Mouse (Mus musculus) ovary, postnatal 14 days (tissue): ENCODE measurements around the gene Gm21887.
"Not testable (repeated sequence)": the region's sequence is repeated elsewhere in the genome, so short reads cannot be mapped to it uniquely, and the experiment has no call there.

Experiments
- DNase-seq: peaks from one replicate; pipeline ENCODE4 v3.0.0; 2022; ENCODE audit warnings: low spot score

Gene Gm21887

DNA sequence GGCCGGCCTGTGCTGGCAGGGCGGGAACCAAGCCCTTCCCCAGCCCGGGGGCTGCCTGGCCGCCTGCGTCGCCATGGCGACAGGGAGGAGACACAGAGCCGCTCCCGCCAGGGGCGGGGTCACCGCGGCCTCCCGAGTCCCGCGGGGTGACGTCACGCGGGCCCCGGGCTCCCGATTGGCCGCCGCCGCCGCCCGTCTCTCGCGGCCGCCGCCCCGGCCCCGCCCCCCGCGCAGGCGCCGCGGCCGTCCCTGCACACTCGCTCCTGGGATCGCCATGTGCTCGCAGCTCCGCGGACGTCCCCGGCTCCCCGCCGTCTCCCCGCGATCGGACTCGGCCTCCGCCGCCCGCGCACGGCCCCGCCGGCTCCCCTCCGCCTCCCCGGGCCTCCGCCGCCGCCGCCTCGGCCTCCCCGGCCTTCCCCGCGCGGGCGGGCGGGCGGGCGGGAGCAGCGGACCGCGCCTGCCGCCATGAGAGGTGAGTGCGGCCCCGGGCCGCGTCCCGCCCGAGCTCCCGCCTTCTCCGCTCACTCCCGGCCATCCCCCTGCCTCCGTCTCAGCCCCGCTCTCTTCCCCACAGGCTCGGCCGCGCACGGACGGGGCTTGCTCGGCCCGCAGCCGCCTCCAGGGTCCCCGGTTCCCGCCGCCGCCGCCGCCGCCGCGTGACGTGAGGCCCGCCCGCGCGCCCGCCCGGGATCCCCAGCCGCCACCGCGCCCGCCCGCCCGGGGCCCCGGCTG lies at the start of gene Gm21887:
Gene Gm21887 (plus strand): TSS at position 644 of the 735 bp plus-strand sequence.
- peak; percentile 97 for DNase-seq

DNA sequence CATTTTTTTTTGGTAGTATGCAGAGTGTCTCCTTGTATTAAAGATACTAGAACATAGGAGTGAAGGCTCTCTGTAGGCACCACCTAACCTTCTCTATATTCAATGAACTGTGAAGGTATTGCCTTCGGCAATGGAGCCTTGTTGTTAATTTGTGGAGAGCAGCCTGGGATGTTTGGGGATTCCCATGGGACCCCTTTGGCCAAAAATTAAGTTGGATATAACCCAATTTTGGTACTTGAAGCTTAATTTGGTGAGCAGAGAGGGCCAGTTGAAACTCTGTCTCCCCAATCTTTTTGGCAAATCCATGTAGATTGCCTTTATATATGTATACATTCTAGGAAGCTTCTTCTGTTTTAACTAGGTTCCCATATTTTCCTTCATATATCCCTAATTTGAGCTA lies 40.1 kb upstream of the Gm21887 start:
- DNase-seq, result no peak

DNA sequence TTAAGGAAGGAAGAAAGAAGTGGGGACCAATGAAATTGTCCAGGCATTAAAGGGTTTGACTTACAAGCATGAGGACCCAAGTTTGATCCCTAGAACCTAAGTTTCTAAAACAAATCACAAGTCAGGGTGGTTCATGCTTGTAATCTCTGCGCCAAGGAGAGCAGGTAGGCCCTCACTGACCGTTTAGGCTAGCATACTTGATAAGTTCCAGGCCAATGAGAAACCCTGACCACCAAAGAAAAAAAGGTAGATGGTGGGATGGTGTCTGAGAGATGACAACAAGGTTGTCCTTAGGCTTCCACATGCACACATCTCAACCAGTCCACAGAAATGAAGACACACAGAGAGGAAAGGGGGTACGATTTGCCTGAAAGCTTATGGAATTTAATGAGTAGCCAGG lies 39.7 kb upstream of the Gm21887 start:
- DNase-seq, result not testable (repeated sequence)

DNA sequence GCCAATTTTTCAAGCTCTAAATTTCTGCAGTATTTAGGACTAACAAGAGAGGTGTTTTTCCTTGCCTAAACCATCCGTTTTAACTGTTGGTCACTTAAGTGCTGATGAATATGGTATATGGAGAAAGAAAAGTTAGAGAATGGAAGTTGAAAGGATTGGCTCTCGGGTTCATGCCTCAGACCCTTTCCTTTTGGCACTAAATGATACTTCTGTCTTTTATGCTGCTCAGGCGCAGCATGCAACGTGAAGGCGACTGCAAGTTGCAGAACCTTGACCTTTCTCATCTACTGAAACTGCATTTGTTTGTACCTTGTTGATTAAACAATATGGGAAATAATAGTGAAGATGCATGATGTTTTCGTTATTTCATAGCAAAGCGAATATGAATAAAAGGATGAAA lies 38.9 kb upstream of the Gm21887 start:
- not testable (repeated sequence) for DNase-seq

DNA sequence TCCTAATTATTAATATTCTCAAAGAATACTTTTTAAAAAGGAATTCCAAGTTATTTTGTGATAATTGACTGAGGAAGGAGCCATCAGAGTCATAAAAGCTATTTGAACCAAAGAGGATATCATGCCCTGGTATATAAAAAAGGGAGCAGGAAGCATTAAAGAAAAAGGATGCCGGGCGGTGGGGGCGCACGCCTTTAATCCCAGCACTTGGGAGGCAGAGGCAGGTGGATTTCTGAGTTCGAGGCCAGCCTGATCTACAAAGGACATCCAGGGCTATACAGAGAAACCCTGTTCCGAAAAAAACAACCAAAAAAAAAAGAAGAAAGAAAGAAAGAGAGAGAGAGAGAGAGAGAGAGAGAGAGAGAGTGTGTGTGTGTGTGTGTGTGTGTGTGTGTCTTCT lies 37.9 kb upstream of the Gm21887 start:
- not testable (repeated sequence) for DNase-seq

DNA sequence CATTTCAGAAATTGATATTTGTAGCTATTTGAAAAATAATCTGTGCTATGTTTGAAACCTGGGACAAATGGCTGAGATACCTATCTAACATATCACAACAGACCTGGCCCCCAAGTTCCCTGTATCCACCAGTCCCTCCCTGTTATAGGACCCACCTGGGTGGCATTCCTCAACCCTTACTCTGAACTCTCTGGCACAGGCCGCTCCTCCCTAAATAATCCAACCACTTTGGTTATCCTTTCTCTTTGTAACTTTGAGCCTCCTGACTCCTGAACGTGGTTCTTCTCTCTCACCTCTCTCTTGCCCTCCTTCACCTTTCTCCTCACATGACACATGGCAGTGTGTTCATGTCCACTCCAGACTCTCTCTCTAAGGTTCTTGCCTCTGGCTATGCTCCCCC lies 37.3 kb upstream of the Gm21887 start:
- DNase-seq, result not testable (repeated sequence)

DNA sequence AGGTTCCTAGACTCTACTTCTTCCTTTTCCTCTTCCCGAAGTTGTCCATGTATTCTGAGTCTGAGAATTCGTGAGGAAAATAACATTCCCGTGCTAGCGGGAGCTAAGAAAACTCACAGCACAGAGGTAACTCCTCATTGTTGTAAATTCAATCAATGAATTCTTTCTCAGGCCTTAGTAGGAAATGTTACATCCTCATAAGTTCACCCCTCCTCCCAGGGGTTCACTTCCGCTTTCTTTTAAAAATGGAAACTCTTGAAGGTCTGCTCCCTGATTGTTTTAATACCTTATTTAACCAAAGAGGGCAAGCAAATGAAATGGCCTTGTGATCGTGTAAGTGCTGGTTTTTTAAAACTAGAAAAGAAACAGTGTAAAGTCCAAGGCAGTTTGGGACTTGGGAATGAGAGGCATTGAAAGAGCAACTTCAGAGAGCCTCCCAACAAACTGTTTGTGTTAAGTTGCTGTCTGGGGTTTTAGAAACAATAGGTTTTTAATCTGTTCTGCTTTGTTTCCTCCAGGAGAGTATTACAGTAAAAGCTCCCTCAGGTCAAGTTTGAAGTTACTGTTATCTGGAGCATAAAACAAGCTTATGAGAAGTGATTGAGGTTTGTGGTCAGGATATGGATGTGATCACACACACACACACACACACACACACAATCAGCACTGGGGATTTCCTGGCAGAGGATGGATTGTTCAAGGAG lies 36.5 kb upstream of the Gm21887 start:
- DNase-seq, result not testable (repeated sequence)

DNA sequence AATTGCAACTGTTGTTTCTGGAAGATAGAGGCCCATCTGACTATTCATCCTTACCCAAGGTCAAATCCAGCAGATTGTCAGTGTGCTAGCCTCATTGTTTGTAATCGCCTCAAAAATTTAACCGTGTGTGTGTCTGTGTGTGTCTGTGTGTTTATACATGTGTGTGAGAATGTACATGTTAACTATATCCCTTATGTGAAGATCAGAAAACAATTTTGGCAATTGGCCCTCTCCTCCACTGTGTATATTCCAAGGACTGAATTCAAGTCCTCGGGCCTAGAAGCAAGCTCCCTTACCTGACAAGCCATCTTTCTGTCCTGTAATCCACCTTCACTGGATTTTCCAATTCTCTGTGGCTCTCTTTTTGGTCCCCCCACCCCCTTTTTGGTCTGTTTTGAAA lies 35.7 kb upstream of the Gm21887 start:
- not testable (repeated sequence) for DNase-seq

DNA sequence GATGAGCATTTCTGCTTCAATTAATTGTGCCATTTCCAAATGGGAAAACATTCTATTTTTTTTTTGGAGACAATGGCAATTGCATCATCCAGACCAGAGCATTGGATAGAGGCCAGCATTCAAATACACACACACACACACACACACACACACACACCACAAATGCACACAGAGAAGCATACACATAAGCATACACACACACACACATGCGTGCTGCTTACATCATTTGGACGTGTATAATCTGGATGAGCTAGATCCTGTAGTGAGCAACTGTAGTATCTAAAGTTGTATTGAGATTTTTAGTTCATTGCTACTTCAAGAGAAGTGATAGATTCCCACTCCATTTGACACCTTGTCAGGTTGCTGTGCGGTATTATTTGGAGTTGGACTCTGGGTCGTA lies 35.0 kb upstream of the Gm21887 start:
- not testable (repeated sequence) for DNase-seq

DNA sequence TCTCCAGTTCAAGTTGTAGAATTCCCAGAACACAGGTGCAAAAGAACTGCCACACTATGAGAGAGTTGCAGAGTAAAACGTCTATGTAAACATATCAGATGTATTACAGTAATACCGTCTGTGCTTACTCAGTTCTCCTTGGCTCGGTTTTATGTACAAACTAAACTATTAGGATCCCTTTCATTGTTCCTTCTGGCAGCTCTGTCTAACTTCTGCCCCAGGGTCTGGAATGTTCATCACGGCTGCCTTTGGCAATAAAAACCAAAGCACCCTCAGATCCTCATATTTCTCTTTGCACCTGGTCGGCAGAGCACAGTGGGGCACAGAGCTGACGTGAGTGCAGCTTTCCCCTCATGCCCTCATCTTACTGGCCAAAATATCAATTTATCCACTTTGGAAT lies 34.5 kb upstream of the Gm21887 start:
- not testable (repeated sequence) for DNase-seq

DNA sequence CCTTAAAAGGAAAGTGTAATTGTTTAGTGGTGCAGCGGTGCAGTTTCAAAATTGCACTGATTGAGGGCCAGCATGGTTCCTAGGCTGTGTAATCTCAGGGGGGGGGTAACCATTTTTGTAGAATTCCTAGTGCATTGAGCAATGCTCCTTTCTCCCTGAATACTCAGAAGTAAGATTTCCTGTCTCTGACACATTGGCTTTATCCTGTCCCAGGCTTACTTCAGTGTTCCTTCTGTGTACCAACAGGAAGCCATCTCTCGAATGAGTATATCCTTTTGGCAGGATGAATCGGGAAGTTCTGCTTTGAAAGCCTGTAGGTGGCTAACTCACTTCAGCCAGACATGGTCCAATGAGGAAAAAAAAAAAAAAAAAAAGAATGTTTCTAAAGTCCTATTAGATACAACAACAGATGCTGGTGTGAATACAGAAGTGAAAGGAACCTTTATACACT lies 33.8 kb upstream of the Gm21887 start:
- DNase-seq, result not testable (repeated sequence)

DNA sequence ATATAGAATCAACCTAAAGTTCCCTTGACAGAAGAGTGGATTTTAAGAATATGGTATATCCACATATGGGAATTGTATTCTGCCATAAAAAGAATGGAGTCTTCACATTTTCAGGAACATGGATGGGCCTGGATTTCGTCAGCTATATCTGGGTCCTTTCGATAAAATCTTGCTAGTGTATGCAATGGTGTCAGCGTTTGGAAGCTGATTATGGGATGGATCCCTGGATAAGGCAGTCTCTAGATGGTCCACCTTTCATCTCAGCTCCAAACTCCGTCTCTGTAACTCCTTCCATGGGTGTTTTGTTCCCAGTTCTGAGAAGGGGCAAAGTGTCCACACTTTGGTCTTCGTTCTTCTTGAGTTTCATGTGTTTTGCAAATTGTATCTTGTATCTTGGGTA lies 33.1 kb upstream of the Gm21887 start:
- not testable (repeated sequence) for DNase-seq

DNA sequence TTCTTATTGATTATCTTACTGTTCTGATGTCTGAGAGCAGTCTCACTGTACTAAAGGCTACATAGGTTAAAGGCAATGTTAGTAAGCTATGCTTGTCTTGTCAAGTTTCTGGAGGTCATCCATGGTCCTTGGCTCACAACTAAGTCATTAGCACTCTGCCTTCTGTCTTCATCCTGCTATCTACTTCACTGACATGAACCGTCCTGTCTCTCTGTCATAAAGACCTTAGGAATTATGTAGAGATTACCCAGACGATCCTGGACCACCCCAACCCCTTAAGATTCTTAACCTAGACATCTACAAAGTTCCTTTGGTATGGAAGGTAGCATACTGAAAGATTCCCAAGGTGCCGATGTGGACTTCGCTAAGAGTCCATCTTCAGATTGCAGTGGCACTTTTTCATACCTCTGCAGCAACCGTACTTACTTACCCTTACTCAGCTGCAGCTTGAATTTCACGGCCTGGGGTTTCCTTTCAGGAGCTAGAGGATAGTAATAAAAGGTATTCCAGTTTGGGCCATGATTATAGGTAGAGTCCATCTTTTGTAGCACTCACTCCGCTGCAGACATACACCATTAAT lies 31.5 kb upstream of the Gm21887 start:
- not testable (repeated sequence) for DNase-seq

DNA sequence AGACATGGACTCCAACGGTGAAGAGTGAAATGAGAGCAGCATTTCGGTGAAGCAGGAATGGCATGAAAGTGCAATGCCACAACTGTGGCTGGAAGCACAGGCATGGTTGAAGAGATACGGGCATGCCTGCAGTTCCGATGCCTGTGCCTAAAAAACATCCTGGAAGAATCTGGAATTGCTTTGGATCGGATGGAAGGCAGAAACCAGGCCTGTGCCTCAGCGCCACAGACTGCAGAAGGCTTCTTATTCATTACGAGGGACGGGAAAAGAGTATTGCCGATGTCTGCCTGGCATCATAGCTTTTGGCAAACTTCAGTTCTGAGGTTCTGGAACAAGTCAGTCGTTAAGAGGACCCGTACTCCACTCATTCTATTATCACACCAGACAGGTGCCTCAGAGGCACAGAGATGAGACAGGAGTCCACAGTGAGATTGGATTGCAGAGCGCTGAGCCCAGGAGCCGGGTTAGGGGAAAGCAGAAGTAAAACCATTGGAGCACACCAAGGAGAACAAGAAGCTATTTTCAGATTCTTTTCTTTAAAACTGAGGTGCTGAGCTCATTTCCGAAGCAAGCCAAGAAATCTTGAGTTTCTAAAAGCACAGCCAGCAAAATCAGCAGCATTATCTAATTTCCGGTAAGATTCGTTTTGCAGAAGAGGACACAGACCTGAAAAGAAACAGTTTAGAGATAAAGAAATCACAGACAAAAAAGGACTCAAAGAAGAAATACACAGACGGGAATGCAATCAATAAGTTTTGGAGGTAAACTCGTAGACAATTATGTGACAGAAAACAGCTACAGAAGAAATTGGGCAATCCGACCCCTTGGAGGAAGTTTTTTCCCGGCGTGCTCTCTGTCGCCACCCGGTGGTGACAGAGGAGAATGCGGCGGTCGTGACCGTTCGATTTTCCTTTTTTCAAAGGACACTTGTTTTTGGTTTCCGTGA lies 30.8 kb upstream of the Gm21887 start:
- DNase-seq, result peak; percentile 81

DNA sequence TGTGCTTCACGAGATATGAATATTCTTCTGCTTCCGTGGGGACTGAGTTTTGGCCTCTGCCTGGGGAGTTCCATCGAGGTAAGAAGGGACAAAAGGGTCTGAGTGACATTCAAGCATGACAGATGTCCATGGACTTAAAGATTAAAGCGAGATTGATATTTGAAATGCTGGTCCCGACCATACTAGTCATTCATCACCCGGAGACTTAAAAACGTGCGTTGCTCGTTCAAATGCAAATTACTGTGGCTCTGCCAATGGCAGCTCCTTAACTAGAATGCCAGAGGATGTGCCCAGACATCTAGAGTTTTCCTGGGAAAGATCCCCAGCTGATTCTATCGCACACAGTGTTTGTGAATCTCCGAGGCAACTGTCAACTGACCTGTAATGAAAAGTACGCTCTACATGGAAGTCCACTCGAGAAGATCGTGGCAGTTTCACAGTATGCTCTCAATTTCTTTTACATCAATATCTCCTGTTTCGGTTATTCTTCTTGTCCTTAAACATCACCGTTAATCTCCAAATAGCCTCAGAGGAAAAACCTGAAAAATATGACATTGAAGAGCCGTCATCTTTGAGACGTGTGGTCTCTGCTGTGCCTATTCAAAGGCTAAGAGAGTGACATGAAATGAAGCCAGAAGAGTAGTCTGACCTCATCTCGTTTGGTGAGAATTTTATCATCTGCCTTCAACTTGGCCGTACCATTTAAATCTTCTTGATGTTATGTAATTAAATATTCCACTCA lies 29.8 kb upstream of the Gm21887 start:
- not testable (repeated sequence) for DNase-seq

DNA sequence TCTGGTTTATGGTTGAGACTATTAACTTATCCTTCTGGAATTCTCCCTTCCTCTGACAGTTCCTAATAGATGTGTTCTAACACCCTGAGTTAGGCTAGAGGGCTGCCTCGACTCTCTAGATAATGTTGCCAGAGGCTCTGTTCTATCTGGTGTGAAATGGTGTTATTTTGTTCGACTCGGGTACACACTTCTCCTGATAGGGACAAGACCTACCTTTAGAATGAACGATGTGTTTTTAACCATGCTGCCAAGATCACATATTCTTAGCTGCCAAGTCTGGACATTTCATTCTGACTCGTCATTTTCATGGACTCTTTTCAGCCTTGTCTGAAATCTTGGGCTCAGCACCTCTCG lies 29.3 kb upstream of the Gm21887 start:
- DNase-seq, result not testable (repeated sequence)

DNA sequence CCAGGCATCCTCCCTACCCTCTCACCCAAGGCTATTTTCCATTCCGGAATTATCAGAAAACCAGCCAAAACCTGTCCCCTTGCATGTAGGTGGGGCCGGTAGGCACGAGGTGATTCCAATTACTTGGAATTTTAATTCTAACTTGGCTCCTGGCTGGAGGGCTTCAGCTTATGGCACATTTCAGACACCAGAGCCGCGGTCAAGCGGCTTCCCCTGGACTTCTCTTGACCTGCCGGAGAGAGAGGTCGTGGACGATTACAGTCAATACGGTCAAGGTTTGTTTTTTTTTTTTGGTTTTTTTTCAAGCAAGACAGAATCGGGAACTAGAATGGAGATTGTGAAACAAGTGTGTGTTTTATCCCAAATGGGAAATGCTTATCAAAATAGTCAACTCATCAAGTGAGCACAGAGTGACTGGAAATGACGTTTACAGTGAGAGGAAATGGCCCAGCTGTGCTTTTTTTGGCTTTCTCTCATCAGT lies 28.6 kb upstream of the Gm21887 start:
- DNase-seq, result no peak

DNA sequence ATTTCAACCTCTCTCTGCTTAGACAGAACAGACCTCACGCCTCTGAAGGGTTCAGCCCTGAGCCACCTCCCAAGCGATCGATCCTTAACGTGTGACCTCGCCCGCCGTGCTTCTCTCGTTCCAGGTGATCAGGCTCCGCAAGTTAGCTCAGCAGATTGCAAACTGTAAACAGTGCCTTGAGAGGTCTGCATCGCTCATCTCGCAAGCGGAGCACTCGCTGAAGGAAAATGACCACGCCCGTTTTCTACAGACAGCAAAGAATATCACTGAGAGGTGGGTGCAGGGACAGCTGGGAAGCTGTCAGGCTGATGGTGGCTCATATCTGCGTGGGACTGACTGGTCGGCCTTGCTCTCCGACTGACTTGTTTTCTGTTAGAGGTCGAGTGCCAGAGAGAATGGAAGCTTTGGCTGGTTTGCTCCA lies 27.7 kb upstream of the Gm21887 start:
- not testable (repeated sequence) for DNase-seq

DNA sequence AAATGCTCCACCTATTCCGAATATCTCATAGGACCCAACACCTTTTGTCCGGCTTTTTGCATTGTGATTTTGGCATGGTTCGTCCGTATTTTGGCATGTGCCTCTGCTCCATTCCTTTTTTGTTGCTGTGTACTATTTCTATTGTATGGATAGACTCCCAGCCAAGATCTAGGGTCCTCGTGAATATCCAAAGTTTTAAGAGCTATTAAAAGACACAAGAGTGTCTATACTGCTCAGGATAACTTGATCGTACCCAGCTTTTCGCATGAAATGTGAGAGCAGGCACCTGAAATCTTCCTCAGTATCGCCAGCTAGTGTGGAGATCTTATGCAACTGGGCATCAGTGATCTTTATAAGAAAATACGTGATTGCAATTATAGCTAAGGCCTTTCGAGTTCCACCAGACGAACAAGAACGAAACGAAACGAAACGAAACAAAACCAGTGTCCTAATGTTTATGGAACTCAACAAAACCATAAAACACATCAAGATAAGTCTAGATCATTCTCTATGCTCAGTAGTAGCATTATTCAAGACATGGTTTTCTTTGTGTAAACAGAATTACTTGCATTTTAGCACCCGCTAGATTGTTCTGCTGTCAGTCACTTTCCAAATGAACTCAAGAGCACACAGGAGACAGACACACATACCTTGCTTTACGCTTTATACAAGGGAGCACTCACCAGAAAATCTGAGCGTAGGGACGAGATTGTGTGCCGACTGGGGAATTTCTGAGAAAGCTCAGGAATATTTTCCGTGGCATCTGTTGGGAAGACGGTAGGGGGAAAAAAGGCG lies 26.7 kb upstream of the Gm21887 start:
- not testable (repeated sequence) for DNase-seq
